Mouse (Mus musculus): ENCODE results near the gene Snx12. TPM values are rescaled to one million over a fixed set of nuclear protein-coding genes. Genes with fewer than 3 reads are reported as not detected.

The Snx12 gene
- polyA plus RNA-seq, 1 experiment from 2014 or later, result 48.0 TPM

Other genes with a start within 250 kb of the Snx12 start
- 0.18 TPM in 1 of 2 replicates, not detected in the other for gene Tex11, start 162.9 kb downstream of the Snx12 start, polyA plus RNA-seq (2014; fragmentation: Nextera tagmentation; extraction: Ambion mirVana)
- gene Slc7a3, start 136.5 kb downstream of the Snx12 start, polyA plus RNA-seq (2014; fragmentation: Nextera tagmentation; extraction: Ambion mirVana), result 1.4 and 1.5 TPM in 2 replicates
- gene Foxo4, start 32.0 kb upstream of the Snx12 start, polyA plus RNA-seq (2014; fragmentation: Nextera tagmentation; extraction: Ambion mirVana), result 2.3 and 2.5 TPM in 2 replicates
- gene Gm614, start 41.4 kb upstream of the Snx12 start, polyA plus RNA-seq (2014; fragmentation: Nextera tagmentation; extraction: Ambion mirVana), result not detected in 2 replicates
- 9.6 and 11.5 TPM in 2 replicates for gene Il2rg, start 45.7 kb upstream of the Snx12 start, polyA plus RNA-seq (2014; fragmentation: Nextera tagmentation; extraction: Ambion mirVana)
- not detected in 2 replicates for gene Gm20489, start 46.5 kb upstream of the Snx12 start, polyA plus RNA-seq (2014; fragmentation: Nextera tagmentation; extraction: Ambion mirVana)
- 38.5 and 48.2 TPM in 2 replicates for gene Med12, start 51.5 kb upstream of the Snx12 start, polyA plus RNA-seq (2014; fragmentation: Nextera tagmentation; extraction: Ambion mirVana)
- gene Nlgn3, start 76.6 kb upstream of the Snx12 start, polyA plus RNA-seq (2014; fragmentation: Nextera tagmentation; extraction: Ambion mirVana), result 7.3 and 7.5 TPM in 2 replicates
- 14.0 and 20.9 TPM in 2 replicates for gene Gjb1, start 153.8 kb upstream of the Snx12 start, polyA plus RNA-seq (2014; fragmentation: Nextera tagmentation; extraction: Ambion mirVana)
- gene Zmym3, start 198.3 kb upstream of the Snx12 start, polyA plus RNA-seq (2014; fragmentation: Nextera tagmentation; extraction: Ambion mirVana), result 25.5 and 26.1 TPM in 2 replicates
- gene Nono, start 206.8 kb upstream of the Snx12 start, polyA plus RNA-seq (2014; fragmentation: Nextera tagmentation; extraction: Ambion mirVana), result 363 and 414 TPM in 2 replicates
- gene Itgb1bp2, start 226.5 kb upstream of the Snx12 start, polyA plus RNA-seq (2014; fragmentation: Nextera tagmentation; extraction: Ambion mirVana), result 1.5 and 1.7 TPM in 2 replicates

Data from intestine, embryonic 14.5 days (tissue).